Mouse (Mus musculus): ENCODE measurements at regions not wholly inside any gene's neighbourhood (a gene's known extent, or its start where the extent isn't known, plus 50 kb on each side); places are given as distances from the start of the nearest gene placed in this dataset.
"Not testable (repeated sequence)": the region's sequence is repeated elsewhere in the genome, so short reads cannot be mapped to it uniquely, and the experiment has no call there.

DNA sequence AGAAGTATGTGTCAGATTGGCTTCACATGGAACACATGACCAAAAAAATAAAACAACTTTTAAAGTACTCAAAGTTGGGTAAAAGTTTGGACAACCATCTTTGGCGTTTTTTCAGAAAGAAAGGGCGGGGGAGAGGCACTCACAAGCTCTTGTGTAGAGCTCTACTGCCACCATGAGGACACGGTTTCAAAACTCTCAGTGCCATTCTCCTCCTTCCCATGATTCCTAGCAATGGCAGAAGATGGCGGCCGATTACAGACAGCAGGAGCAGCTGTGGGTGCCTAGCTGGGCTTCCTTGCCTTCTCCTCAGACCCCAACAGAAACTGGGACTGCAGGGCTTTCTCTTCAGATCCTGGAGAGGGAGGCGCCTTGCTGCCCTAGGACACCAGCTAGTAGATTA lies 186.1 kb upstream of the Olfr1324 start:
- not testable (repeated sequence) for TF ChIP-seq CTCF (IDR thresholded peaks at IDR 0.05; ENCODE audit: low read depth, low read length); TAL1 (conservative IDR thresholded peaks at IDR 0.05; ENCODE audit: low read depth, low read length); GATA1 (IDR thresholded peaks at IDR 0.05; ENCODE audit: borderline replicate concordance, low read length); POLR2AphosphoS5 (IDR thresholded peaks at IDR 0.05; ENCODE audit: insufficient replicate concordance, low read depth, low read length)
